Mouse (Mus musculus) ES-E14 (cell line): ENCODE measurements around the gene Srsf11.

Source experiments
- CHD2 ChIP-seq: IDR thresholded peaks from 2 replicates; pipeline ENCODE4 v1.6.1; 2014; ENCODE audit warnings: mild to moderate bottlenecking, low read depth, low read length, inconsistent platforms
- HCFC1 ChIP-seq: IDR thresholded peaks from 2 replicates; pipeline ENCODE4 v1.6.1; 2012; ENCODE audit warnings: low read length, inconsistent platforms, borderline replicate concordance; ENCODE audit not compliant: insufficient read depth
- MAFK ChIP-seq: IDR thresholded peaks from 2 replicates; pipeline ENCODE4 v1.6.1; 2014; ENCODE audit warnings: mild to moderate bottlenecking, low read depth, low read length, inconsistent platforms; ENCODE audit not compliant: insufficient read depth
- ZNF384 ChIP-seq: IDR thresholded peaks from 2 replicates; pipeline ENCODE4 v1.6.1; 2012; ENCODE audit warnings: low read depth, low read length, inconsistent platforms

GRCm38 (mm10) chr3:158036329-158036988 lies at the start of gene Srsf11, which contains the start of gene Lrrc40:
- no peak for TF ChIP-seq MAFK
- TF ChIP-seq ZNF384: no peak
- peak; percentile 62; the same call in 1 of the 2 replicates for TF ChIP-seq HCFC1
- no peak for TF ChIP-seq CHD2
